Mouse (Mus musculus): ENCODE results near the gene Snx30. TPM values are rescaled to one million over a fixed set of nuclear protein-coding genes. Genes with fewer than 3 reads are reported as not detected.

The Snx30 gene
- total and polyA plus RNA-seq, 2 experiments: 1.6 to 4.1 TPM

DNA sequence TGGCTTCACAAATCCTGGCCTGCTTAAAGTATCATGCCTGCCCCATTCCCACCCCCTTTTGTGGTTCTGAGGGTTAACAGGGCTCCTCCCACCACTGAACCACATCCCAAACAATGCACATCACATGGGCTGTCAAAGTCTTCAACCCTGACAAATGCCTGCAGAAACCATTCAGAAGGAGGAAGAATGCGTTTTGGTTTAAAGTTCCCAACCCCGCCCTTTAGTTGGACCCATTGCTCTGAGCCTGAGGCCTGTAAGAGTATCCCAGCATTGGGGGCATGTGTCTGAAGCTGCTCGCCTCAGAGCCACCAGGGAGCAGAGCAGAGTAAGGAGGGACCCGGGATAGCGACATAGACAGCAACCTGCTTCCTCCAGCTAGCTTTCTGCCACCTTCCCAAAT is 68.2 kb downstream of the Snx30 start:
- TF ChIP-seq POLR2A (IDR thresholded peaks at IDR 0.05; ENCODE audit: extremely low read depth, insufficient read depth, low read length): no peak
- TF ChIP-seq CTCF (IDR thresholded peaks at IDR 0.05; ENCODE audit: low read depth, low read length): no peak
- Histone ChIP-seq H3K36me3 (ENCODE audit: control insufficient read depth, insufficient read depth, low read length) (peaks cover 4% of the 10 kb centered on the region; the same call in 1 of the 2 replicates), H3K4me1 (ENCODE audit: control insufficient read depth, insufficient read depth, low read length) (peaks cover 3% of the 10 kb centered on the region; the same call in 1 of the 2 replicates), H3K27ac (replicated peaks; ENCODE audit: insufficient read depth, low read depth, low read length) (no peak overlapping the region), H3K4me3 (ENCODE audit: insufficient read depth, low read depth, low read length) (no peak overlapping the region), H3K27me3 (ENCODE audit: control insufficient read depth, insufficient read depth, low read length) (no peaks in the 10 kb centered on the region), H3K79me2 (ENCODE audit: control insufficient read depth, insufficient read depth, low read length) (no peaks in the 10 kb centered on the region), H3K9ac (ENCODE audit: low read depth, low read length) (no peak overlapping the region)
- no peak for DNase-seq (ENCODE audit: extremely low read depth, low read depth, low spot score)
- WGBS: 78% methylated on average over 5 of the region's 5 CpGs

DNA sequence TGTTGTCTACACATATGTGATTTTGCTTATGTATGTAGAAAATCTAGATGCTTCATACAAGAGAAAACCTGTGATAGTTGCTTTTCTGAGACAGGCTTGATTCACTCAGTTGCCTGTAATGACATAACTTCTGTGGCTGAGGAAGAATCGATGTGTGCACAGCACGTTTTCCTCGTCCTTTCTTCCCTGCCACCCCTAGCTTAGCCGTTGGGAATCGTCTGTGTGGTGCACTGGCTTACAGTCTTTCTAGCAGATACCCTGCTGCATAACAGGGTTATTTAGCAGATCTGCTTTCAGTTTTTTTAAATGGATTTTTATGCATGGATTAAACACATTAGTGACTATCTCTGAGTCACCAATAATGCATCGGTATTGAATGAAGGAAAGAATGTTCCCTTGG is 70.9 kb downstream of the Snx30 start:
- Histone ChIP-seq H3K4me1 (ENCODE audit: control insufficient read depth, insufficient read depth, low read length) (no peaks in the 10 kb centered on the region), H3K36me3 (ENCODE audit: control insufficient read depth, insufficient read depth, low read length) (peaks cover 13% of the 10 kb centered on the region), H3K79me2 (ENCODE audit: control insufficient read depth, insufficient read depth, low read length) (no peaks in the 10 kb centered on the region), H3K27ac (replicated peaks; ENCODE audit: insufficient read depth, low read depth, low read length) (no peak overlapping the region), H3K4me3 (ENCODE audit: insufficient read depth, low read depth, low read length) (no peak overlapping the region), H3K9ac (ENCODE audit: low read depth, low read length) (no peak overlapping the region), H3K27me3 (ENCODE audit: control insufficient read depth, insufficient read depth, low read length) (no peaks in the 10 kb centered on the region)
- TF ChIP-seq POLR2A (IDR thresholded peaks at IDR 0.05; ENCODE audit: extremely low read depth, insufficient read depth, low read length) (no peak), CTCF (IDR thresholded peaks at IDR 0.05; ENCODE audit: low read depth, low read length) (no peak)
- WGBS: 91% methylated on average over 6 of the region's 6 CpGs
- DNase-seq (ENCODE audit: extremely low read depth, low read depth, low spot score): no peak

DNA sequence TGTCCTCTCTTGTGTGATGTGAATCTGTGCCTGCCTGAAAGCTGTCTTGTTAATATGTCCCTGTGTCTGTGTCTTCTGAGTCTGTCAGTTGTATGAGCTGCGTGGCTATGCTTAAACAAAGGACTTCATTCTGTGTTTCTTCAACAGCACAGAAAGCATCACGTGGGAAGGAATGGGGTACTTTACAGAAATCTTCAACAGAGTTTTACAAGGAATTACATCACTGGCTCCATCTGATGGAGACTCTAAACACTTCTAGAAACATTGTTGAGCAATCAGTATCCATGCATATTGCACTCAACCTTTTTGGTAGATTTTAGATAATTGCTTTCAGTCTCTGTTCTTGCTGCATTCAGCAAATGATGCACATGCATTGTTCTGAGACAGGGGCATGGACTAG is 71.4 kb downstream of the Snx30 start:
- H3K4me3 ChIP-seq (ENCODE audit: insufficient read depth, low read depth, low read length): no peak overlapping the region
- DNase-seq (ENCODE audit: extremely low read depth, low read depth, low spot score): no peak
- peaks cover 16% of the 10 kb centered on the region for H3K36me3 ChIP-seq (ENCODE audit: control insufficient read depth, insufficient read depth, low read length)
- no peaks in the 10 kb centered on the region for H3K4me1 ChIP-seq (ENCODE audit: control insufficient read depth, insufficient read depth, low read length)
- H3K9ac ChIP-seq (ENCODE audit: low read depth, low read length): no peak overlapping the region
- H3K27ac ChIP-seq (replicated peaks; ENCODE audit: insufficient read depth, low read depth, low read length): no peak overlapping the region
- WGBS: 95% methylated on average over 2 of the region's 2 CpGs
- TF ChIP-seq POLR2A (IDR thresholded peaks at IDR 0.05; ENCODE audit: extremely low read depth, insufficient read depth, low read length) (no peak), CTCF (IDR thresholded peaks at IDR 0.05; ENCODE audit: low read depth, low read length) (no peak)
- no peaks in the 10 kb centered on the region for H3K79me2 ChIP-seq (ENCODE audit: control insufficient read depth, insufficient read depth, low read length)
- H3K27me3 ChIP-seq (ENCODE audit: control insufficient read depth, insufficient read depth, low read length): no peaks in the 10 kb centered on the region

DNA sequence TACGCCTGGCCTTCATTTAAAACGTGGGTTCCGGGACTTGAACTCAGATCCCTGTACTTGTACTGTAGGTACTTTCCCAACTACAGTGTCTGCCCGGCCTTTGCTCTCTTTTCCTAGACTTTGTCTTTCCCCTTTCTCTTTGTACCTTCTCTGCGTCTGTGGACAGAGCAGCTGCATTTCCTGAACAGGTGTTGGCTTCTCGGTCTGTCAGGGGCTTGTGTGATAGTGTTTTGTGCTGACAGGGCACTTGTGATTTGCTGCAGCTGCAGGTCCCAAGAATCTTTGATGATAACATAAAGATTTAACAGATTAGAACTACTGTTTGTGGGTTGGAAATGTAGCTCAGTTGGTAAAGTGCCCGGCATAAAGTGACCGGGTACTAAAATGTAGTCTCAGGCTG is 73.0 kb downstream of the Snx30 start:
- no peak overlapping the region for H3K27ac ChIP-seq (replicated peaks; ENCODE audit: insufficient read depth, low read depth, low read length)

DNA sequence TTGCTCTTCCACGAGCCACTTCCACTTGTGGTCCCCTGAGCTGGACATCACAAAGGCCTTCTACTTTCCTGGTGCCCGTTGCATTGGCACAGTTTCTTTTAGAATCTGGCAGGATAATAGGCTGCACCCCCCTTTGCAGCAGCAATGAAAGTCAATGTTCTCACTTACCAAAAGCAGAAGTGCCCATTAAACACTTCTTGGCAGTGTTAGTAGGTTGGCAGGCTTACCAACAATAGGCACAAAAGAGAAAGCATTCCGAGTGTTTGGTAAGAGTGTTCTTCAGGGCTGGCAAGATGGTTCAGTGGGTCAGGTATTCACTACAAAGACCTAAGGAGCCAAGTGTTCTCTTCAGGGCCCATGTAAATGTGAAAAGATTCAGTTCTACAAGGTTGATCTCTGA is 73.8 kb downstream of the Snx30 start:
- no peak overlapping the region for H3K4me3 ChIP-seq (ENCODE audit: insufficient read depth, low read depth, low read length)
- TF ChIP-seq POLR2A (IDR thresholded peaks at IDR 0.05; ENCODE audit: extremely low read depth, insufficient read depth, low read length): no peak
- no peak for TF ChIP-seq CTCF (IDR thresholded peaks at IDR 0.05; ENCODE audit: low read depth, low read length)
- 87% methylated on average over 3 of the region's 3 CpGs for WGBS
- H3K4me1 ChIP-seq (ENCODE audit: control insufficient read depth, insufficient read depth, low read length): no peaks in the 10 kb centered on the region
- H3K36me3 ChIP-seq (ENCODE audit: control insufficient read depth, insufficient read depth, low read length): peaks cover 17% of the 10 kb centered on the region
- no peaks in the 10 kb centered on the region for H3K79me2 ChIP-seq (ENCODE audit: control insufficient read depth, insufficient read depth, low read length)
- no peak for DNase-seq (ENCODE audit: extremely low read depth, low read depth, low spot score)
- no peaks in the 10 kb centered on the region for H3K27me3 ChIP-seq (ENCODE audit: control insufficient read depth, insufficient read depth, low read length)
- no peak overlapping the region for H3K9ac ChIP-seq (ENCODE audit: low read depth, low read length)
- no peak overlapping the region for H3K27ac ChIP-seq (replicated peaks; ENCODE audit: insufficient read depth, low read depth, low read length)

More for the DNA sequence above, 73.0 kb downstream of the Snx30 start:
- WGBS: 81% methylated on average over 8 of the region's 8 CpGs
- Histone ChIP-seq H3K9ac (ENCODE audit: low read depth, low read length) (no peak overlapping the region), H3K4me1 (ENCODE audit: control insufficient read depth, insufficient read depth, low read length) (no peaks in the 10 kb centered on the region), H3K36me3 (ENCODE audit: control insufficient read depth, insufficient read depth, low read length) (peaks cover 17% of the 10 kb centered on the region), H3K27me3 (ENCODE audit: control insufficient read depth, insufficient read depth, low read length) (no peaks in the 10 kb centered on the region), H3K79me2 (ENCODE audit: control insufficient read depth, insufficient read depth, low read length) (no peaks in the 10 kb centered on the region), H3K4me3 (ENCODE audit: insufficient read depth, low read depth, low read length) (no peak overlapping the region)
- no peak for DNase-seq (ENCODE audit: extremely low read depth, low read depth, low spot score)
- TF ChIP-seq CTCF (IDR thresholded peaks at IDR 0.05; ENCODE audit: low read depth, low read length) (no peak), POLR2A (IDR thresholded peaks at IDR 0.05; ENCODE audit: extremely low read depth, insufficient read depth, low read length) (no peak)

DNA sequence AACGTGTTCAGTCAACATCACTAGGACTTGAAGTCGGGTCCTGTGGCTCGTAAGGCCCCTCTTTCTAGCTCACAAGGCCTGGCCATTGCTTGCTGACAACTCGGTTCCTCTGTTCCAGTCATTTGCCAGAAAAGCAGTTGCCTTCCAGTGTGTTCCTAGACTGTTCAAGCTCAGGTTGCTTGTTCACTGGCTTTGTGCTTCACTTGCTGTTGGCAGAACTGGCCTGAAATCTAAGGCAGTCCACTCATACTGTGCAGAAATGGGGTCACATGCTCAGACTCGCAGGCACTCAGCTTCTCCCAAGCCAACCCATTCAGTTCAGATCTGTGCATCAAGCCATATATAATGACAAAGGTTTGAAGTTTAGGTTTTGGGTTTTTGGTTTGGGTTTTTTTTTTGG is 75.1 kb downstream of the Snx30 start:
- H3K79me2 ChIP-seq (ENCODE audit: control insufficient read depth, insufficient read depth, low read length): no peaks in the 10 kb centered on the region
- H3K27ac ChIP-seq (replicated peaks; ENCODE audit: insufficient read depth, low read depth, low read length): no peak overlapping the region
- no peak for TF ChIP-seq CTCF (IDR thresholded peaks at IDR 0.05; ENCODE audit: low read depth, low read length)
- no peak for TF ChIP-seq POLR2A (IDR thresholded peaks at IDR 0.05; ENCODE audit: extremely low read depth, insufficient read depth, low read length)
- H3K4me1 ChIP-seq (ENCODE audit: control insufficient read depth, insufficient read depth, low read length): no peaks in the 10 kb centered on the region
- no peak overlapping the region for H3K9ac ChIP-seq (ENCODE audit: low read depth, low read length)
- no peaks in the 10 kb centered on the region for H3K27me3 ChIP-seq (ENCODE audit: control insufficient read depth, insufficient read depth, low read length)
- DNase-seq (ENCODE audit: extremely low read depth, low read depth, low spot score): no peak
- WGBS: 97% methylated on average over 5 of the region's 5 CpGs
- no peak overlapping the region for H3K4me3 ChIP-seq (ENCODE audit: insufficient read depth, low read depth, low read length)
- H3K36me3 ChIP-seq (ENCODE audit: control insufficient read depth, insufficient read depth, low read length): peaks cover 17% of the 10 kb centered on the region

All from liver, adult 2 months (tissue).